Mouse (Mus musculus): ENCODE results near the gene Dido1. TPM values are rescaled to one million over a fixed set of nuclear protein-coding genes. Genes with fewer than 3 reads are reported as not detected.

Dido1 gene
- polyA plus RNA-seq (2014; fragmentation: Illumina TruSeq; extraction: RNeasy Lipid Tissue Mini Kit (QIAGEN cat#74804); ENCODE audit: low read depth, low replicate concordance), result 46.3 TPM

DNA sequence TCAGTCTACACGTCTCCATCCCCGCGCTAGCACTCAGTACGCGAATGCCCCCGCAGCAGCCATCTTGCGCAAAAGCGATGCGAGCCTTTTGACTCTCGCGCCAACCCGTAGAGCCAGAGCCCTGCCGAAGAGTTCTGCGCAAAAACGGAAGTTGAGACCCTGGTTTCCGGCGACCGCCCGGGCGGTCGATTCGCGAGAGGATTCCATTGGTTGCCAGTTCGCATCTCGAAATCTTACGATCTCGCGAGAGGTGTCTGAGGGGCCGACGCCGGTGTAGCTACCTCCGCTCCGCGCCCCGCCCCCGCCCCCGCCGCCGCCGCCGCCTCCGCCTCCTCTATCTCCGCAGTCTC, at the start of gene Dido1, which contains the start of gene Gid8:
Gene Dido1 (minus strand): TSS at position 77 of the 350 bp plus-strand sequence.
Gene Gid8 (plus strand): TSS at position 195 of the 350 bp plus-strand sequence.

DNA sequence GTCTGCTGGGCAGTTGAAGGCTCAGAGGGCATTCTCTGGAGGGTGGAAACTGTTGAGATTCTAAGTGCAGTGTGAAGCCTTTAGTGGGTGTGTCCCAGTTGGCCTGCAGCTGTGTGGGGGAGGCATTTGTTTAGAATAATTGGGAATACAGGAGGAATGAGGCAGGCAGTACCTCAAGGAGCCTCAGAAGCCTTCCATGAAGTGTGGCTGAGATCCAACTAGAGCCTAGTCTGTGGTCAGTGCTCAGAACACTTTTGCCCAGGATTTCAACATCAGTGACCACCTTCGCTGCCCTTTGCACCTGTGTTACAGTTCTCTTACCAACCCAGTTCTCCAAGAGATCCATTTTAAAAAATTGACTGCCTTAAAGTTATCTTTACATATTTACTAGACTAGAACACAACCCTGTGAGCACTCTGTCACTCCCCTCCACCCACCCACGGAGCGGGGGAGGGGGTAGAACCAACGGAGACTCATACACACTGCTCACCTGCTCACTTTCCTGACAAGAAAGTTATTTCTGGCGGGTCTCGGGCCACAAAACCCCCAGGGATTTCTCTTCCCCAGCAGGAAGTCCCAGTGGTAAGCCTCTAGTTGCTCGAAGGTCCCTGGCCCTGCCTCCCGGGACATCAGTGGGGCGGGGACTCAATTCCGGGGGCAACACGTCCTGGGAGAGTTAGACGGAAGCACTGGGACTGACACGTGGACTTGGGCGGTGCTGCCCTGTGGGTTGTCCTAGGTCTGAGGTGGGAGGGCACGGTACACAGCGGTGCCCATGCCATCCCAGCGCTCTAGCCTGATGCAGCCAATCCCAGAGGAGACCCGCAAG, 15.0 kb upstream of the Dido1 start, which contains the start of gene Slc17a9:
Gene Slc17a9 (plus strand): TSS at position 679 of the 829 bp plus-strand sequence.

DNA sequence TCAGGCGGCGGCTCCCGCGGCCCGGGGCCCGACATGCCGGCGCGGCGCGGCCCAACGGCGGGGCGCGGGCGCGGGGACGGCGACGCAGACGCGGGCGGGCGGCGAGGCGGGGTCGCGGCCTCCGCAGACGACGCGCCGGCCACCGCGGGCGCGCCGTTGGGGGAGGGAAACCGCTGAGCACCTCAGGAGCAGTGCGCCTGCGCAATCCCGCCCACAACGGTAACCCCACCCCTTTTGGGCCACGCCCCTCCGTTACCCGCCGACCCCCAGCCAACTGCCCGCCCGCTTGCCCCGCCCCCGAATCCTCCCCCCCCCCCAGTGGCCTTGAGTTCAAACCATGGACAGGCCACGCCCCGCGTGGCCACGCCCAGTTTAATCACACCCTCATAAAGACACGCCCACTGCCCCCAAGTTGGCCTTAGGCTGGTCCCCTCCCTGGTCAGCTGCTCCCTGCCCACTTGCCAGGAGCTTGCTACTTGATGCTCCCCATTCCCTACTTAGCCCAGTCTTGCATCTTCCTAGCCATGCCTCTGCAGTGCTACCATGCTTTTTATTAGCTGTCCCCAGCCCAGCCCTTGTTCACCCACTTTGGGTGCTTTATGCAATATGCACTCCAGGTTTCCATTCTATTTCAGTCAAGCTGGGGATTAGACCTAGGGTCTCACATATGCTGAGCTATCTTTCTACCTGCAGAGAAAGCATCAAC, 67.1 kb downstream of the Dido1 start, which contains the start of gene Tcfl5:
Gene Tcfl5 (minus strand): TSS at position 154 of the 706 bp plus-strand sequence.

Other genes starting within 250 kb of the Dido1 start
- gene Ntsr1, start 210.0 kb downstream of the Dido1 start, polyA plus RNA-seq (2014; fragmentation: Illumina TruSeq; extraction: RNeasy Lipid Tissue Mini Kit (QIAGEN cat#74804); ENCODE audit: low read depth, low replicate concordance), result 10.6 TPM
- 17.9 TPM for gene Mrgbp, start 128.7 kb downstream of the Dido1 start, polyA plus RNA-seq (2014; fragmentation: Illumina TruSeq; extraction: RNeasy Lipid Tissue Mini Kit (QIAGEN cat#74804); ENCODE audit: low read depth, low replicate concordance)
- gene Ogfr, start 120.8 kb downstream of the Dido1 start, polyA plus RNA-seq (2014; fragmentation: Illumina TruSeq; extraction: RNeasy Lipid Tissue Mini Kit (QIAGEN cat#74804); ENCODE audit: low read depth, low replicate concordance), result 36.9 TPM
- gene Col9a3, start 112.2 kb downstream of the Dido1 start, polyA plus RNA-seq (2014; fragmentation: Illumina TruSeq; extraction: RNeasy Lipid Tissue Mini Kit (QIAGEN cat#74804); ENCODE audit: low read depth, low replicate concordance), result 1.1 TPM
- 4.6 TPM for gene Tcfl5, start 67.3 kb downstream of the Dido1 start, polyA plus RNA-seq (2014; fragmentation: Illumina TruSeq; extraction: RNeasy Lipid Tissue Mini Kit (QIAGEN cat#74804); ENCODE audit: low read depth, low replicate concordance)
- gene Gid8, start 118 bp upstream of the Dido1 start, polyA plus RNA-seq (2014; fragmentation: Illumina TruSeq; extraction: RNeasy Lipid Tissue Mini Kit (QIAGEN cat#74804); ENCODE audit: low read depth, low replicate concordance), result 50.2 TPM
- gene Slc17a9, start 15.3 kb upstream of the Dido1 start, polyA plus RNA-seq (2014; fragmentation: Illumina TruSeq; extraction: RNeasy Lipid Tissue Mini Kit (QIAGEN cat#74804); ENCODE audit: low read depth, low replicate concordance), result 102 TPM
- gene Bhlhe23, start 66.9 kb upstream of the Dido1 start, polyA plus RNA-seq (2014; fragmentation: Illumina TruSeq; extraction: RNeasy Lipid Tissue Mini Kit (QIAGEN cat#74804); ENCODE audit: low read depth, low replicate concordance), result not detected
- 37.8 TPM for gene Ythdf1, start 210.9 kb upstream of the Dido1 start, polyA plus RNA-seq (2014; fragmentation: Illumina TruSeq; extraction: RNeasy Lipid Tissue Mini Kit (QIAGEN cat#74804); ENCODE audit: low read depth, low replicate concordance)
- gene Birc7, start 219.0 kb upstream of the Dido1 start, polyA plus RNA-seq (2014; fragmentation: Illumina TruSeq; extraction: RNeasy Lipid Tissue Mini Kit (QIAGEN cat#74804); ENCODE audit: low read depth, low replicate concordance), result not detected
- gene Nkain4, start 244.7 kb upstream of the Dido1 start, polyA plus RNA-seq (2014; fragmentation: Illumina TruSeq; extraction: RNeasy Lipid Tissue Mini Kit (QIAGEN cat#74804); ENCODE audit: low read depth, low replicate concordance), result 17.3 TPM